In the genomic region with DNA sequence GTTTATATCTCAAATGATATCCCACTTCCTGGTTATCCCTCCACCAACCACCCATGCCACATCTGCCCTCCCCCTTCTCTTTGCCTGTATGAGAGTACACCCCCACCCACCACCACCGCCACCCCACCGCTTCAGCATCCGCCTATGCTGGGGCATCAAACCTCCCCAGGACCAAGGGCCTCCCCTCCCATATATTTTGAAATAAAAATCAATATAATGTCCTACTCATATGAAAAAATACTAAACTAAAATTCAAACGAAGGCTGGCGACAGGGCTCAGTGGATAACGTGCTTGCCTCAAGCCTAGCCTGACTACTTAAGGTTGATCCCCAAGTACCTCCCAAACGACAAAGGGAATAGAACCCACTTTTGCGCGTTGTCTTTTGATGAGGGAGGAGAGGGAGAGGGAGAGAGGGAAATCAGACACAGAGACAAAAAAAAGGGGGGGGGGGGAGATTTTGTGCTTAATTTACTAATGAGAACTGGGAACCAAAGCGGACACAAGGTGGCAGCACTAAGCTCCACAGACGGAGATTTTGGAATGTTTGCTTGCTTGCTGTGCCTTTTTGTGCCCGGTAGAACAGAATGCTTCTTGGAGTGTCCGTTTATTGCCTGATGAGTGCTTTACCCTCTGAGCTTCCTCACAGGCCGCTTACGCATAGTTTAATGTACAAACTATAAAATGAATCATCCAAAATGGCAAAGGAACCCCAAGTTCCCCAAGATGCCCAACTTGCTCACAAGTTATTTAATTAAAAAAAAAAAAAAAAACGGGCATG, we compare ENCODE assay signal across 8 mouse cellular contexts. TPM values are rescaled to one million over a fixed set of nuclear protein-coding genes. Genes with fewer than 3 reads are reported as not detected.
DNase-seq lines count a peak whose midpoint lies in the region; ATAC-seq and TF ChIP-seq lines count a peak whose summit lies in the region.

No protein-coding gene starts in this region.

- peaks cover 2% of the 10 kb centered on the region; the same call in 1 of the 2 replicates for H3K4me1 ChIP-seq in intestine, embryonic 15.5 days (replicated peaks)
- H3K4me1 ChIP-seq in midbrain, embryonic 10.5 days: peaks cover 14% of the 10 kb centered on the region
- H3K4me1 ChIP-seq in small intestine, adult 2 months (ENCODE audit: control insufficient read depth, insufficient read depth, insufficient read length, low read length): peaks cover 2% of the 10 kb centered on the region; the same call in 1 of the 2 replicates

- peak; percentile 62; the same call in 1 of the 2 replicates for TF ChIP-seq CTCF in small intestine, adult 2 months (IDR thresholded peaks at IDR 0.05; ENCODE audit: extremely low read depth, insufficient read length, insufficient replicate concordance, low read depth, low read length)

- peak; percentile 54 for ATAC-seq in intestine, embryonic 15.5 days

- WGBS in intestine, embryonic 15.5 days: 11% methylated on average over 16 of the region's 16 CpGs
- 9% methylated on average over 16 of the region's 16 CpGs for WGBS in midbrain, embryonic 10.5 days
- WGBS in small intestine, adult 2 months: 9% methylated on average over 16 of the region's 16 CpGs

- H3K9me3 ChIP-seq in intestine, embryonic 15.5 days: no peaks in the 10 kb centered on the region
- no peaks in the 10 kb centered on the region for H3K9me3 ChIP-seq in midbrain, embryonic 10.5 days (replicated peaks)

- H3K4me3 ChIP-seq in intestine, embryonic 15.5 days (replicated peaks): peak overlapping the region; percentile 28
- H3K4me3 ChIP-seq in midbrain, embryonic 10.5 days: peak overlapping the region; percentile 55
- peak overlapping the region; percentile 50 for H3K4me3 ChIP-seq in small intestine, adult 2 months (ENCODE audit: low read depth, low read length)

- no peak overlapping the region for H3K27ac ChIP-seq in intestine, embryonic 15.5 days
- H3K27ac ChIP-seq in midbrain, embryonic 10.5 days (replicated peaks): peak overlapping the region; percentile 72
- no peak overlapping the region for H3K27ac ChIP-seq in small intestine, adult 2 months (ENCODE audit: insufficient read depth, low read depth, low read length)

- no peaks in the 10 kb centered on the region for H3K27me3 ChIP-seq in intestine, embryonic 15.5 days (replicated peaks)
- no peaks in the 10 kb centered on the region for H3K27me3 ChIP-seq in midbrain, embryonic 10.5 days (ENCODE audit: low read depth, poor library complexity, severe bottlenecking)
- no peaks in the 10 kb centered on the region for H3K27me3 ChIP-seq in small intestine, adult 2 months (ENCODE audit: control insufficient read depth, insufficient read depth, low read length)

- H3K36me3 ChIP-seq in intestine, embryonic 15.5 days: no peaks in the 10 kb centered on the region
- H3K36me3 ChIP-seq in midbrain, embryonic 10.5 days: no peaks in the 10 kb centered on the region
- H3K36me3 ChIP-seq in small intestine, adult 2 months (ENCODE audit: control insufficient read depth, insufficient read depth, low read length): no peaks in the 10 kb centered on the region

- peak overlapping the region; percentile 60 for H3K4me2 ChIP-seq in intestine, embryonic 15.5 days (replicated peaks)

- intact Hi-C loops in gastrocnemius, postnatal 36 days (cut with DNase I): no loop called here
- intact Hi-C loops in left cerebral cortex, postnatal 4 days (cut with DNase I): no loop called here

- no peak for TF ChIP-seq POLR2A in small intestine, adult 2 months (IDR thresholded peaks at IDR 0.05; ENCODE audit: low read depth, low read length)

- peak; percentile 67 for DNase-seq in 3134 (ENCODE audit: extremely low read depth, insufficient read length, low spot score)
- DNase-seq in adrenal gland, adult 18-20 months (ENCODE audit: low spot score in 2 of 2): peak; percentile 67 to 77
- DNase-seq in embryo, embryonic 11 days: peak; percentile 89
- DNase-seq in gastrocnemius, postnatal 36 days: peak; percentile 65 to 70
- DNase-seq in left cerebral cortex, postnatal 4 days: peak; percentile 82
- peak; percentile 71 for DNase-seq in midbrain, embryonic 10.5 days (ENCODE audit: low spot score)

- no peak overlapping the region for H3K9ac ChIP-seq in intestine, embryonic 15.5 days

RNA-seq across cellular contexts. Expression of gene Rack1, which starts 11.6 kb away (rescaled TPM):
- total RNA-seq in adrenal gland, adult 18-20 months (2021): 100 to 1,000 TPM; 582 to 604 TPM
- 100 to 1,000 TPM; 299 to 361 TPM for total RNA-seq in gastrocnemius, postnatal 36 days (2021)
- polyA plus RNA-seq in intestine, embryonic 15.5 days (2015; fragmentation: Nextera tagmentation; extraction: Ambion mirVana): 815 and 831 TPM in 2 replicates
- total RNA-seq in left cerebral cortex, postnatal 4 days (2021): 100 to 1,000 TPM; 486 to 572 TPM
- polyA plus RNA-seq in midbrain, embryonic 10.5 days (2016; fragmentation: Nextera tagmentation; extraction: Ambion mirVana): 659 and 788 TPM in 2 replicates
- polyA plus RNA-seq in small intestine, adult 2 months (2012; rRNA removed): 1,479 and 1,553 TPM in 2 replicates

RNA-seq across cellular contexts. Expression of gene Trim41, which starts 28.7 kb away (rescaled TPM):
- 10 to 100 TPM; 45.9 to 48.9 TPM for total RNA-seq in adrenal gland, adult 18-20 months (2021)
- 10 to 100 TPM; 17.2 to 22.6 TPM for total RNA-seq in gastrocnemius, postnatal 36 days (2021)
- 4.1 and 6.4 TPM in 2 replicates for polyA plus RNA-seq in intestine, embryonic 15.5 days (2015; fragmentation: Nextera tagmentation; extraction: Ambion mirVana)
- 10 to 100 TPM; 53.6 to 54.3 TPM for total RNA-seq in left cerebral cortex, postnatal 4 days (2021)
- 4.7 and 5.3 TPM in 2 replicates for polyA plus RNA-seq in midbrain, embryonic 10.5 days (2016; fragmentation: Nextera tagmentation; extraction: Ambion mirVana)
- polyA plus RNA-seq in small intestine, adult 2 months (2012; rRNA removed): 10.0 and 18.7 TPM in 2 replicates

RNA-seq across cellular contexts. Expression of gene Trim7, which starts 37.4 kb away (rescaled TPM):
- 1 to 10 TPM; 3.6 to 9.8 TPM for total RNA-seq in adrenal gland, adult 18-20 months (2021)
- total RNA-seq in gastrocnemius, postnatal 36 days (2021): 10 to 100 TPM; 48.2 to 49.7 TPM
- 1.1 and 2.7 TPM in 2 replicates for polyA plus RNA-seq in intestine, embryonic 15.5 days (2015; fragmentation: Nextera tagmentation; extraction: Ambion mirVana)
- total RNA-seq in left cerebral cortex, postnatal 4 days (2021): 10 to 100 TPM in 1 of 2 experiments, 1 to 10 TPM in 1; 9.4 to 12.4 TPM
- 0.32 and 0.99 TPM in 2 replicates for polyA plus RNA-seq in midbrain, embryonic 10.5 days (2016; fragmentation: Nextera tagmentation; extraction: Ambion mirVana)
- polyA plus RNA-seq in small intestine, adult 2 months (2012; rRNA removed): 4.9 and 12.6 TPM in 2 replicates

RNA-seq across cellular contexts. Expression of gene Gm12184, which starts 38.0 kb away (rescaled TPM):
- total RNA-seq in adrenal gland, adult 18-20 months (2021): 1 to 10 TPM in 1 of 2 experiments, under 1 TPM in 1; 0.76 to 3.1 TPM
- total RNA-seq in gastrocnemius, postnatal 36 days (2021): under 1 TPM; 0.61 to 0.91 TPM
- polyA plus RNA-seq in intestine, embryonic 15.5 days (2015; fragmentation: Nextera tagmentation; extraction: Ambion mirVana): 3.7 and 5.4 TPM in 2 replicates
- total RNA-seq in left cerebral cortex, postnatal 4 days (2021): 1 to 10 TPM in 1 of 2 experiments, under 1 TPM in 1; 0.89 to 2.4 TPM
- 2.1 and 3.2 TPM in 2 replicates for polyA plus RNA-seq in midbrain, embryonic 10.5 days (2016; fragmentation: Nextera tagmentation; extraction: Ambion mirVana)
- polyA plus RNA-seq in small intestine, adult 2 months (2012; rRNA removed): 3.3 and 3.9 TPM in 2 replicates
